Mouse (Mus musculus): ENCODE measurements at regions not wholly inside any gene's neighbourhood (a gene's known extent, or its start where the extent isn't known, plus 50 kb on each side); places are given as distances from the start of the nearest gene placed in this dataset.

DNA sequence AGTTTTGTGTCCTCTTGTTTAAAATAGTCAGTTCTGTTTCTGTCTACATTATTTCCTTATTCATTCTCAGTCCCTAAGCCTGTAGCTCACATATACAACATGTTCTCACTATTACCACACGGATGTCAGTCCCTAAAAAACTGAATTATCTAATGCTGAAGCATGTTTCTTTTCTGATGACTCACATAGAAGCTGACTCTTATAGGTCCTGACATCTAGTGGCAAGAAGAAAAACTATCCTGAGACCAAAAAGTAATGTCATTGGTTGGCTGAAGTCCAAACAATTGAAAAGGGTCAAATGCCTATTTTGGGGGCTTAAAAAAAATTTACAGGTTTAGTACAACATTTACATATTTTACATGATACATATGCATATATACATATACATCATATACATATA lies 551.3 kb upstream of the Tenm3 start:
- DNase-seq, result no peak

DNA sequence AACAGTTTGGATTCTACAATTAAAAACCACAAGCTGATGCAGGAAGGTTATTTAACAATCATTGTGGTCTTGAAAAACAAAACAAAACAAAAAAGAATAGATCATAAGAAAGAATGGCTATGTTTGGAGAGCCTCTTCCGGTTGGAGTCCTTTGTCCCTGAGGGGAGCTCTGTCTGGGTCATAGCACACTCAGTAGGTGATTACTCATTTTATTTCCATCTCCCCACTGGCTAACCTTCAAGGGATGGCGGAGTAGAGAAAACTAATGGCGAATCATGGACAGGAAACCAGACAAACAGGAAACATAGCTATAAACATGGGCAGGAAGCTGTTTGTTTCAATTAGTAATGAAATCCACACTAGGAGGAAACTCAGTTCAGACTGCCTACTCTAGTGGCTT lies 545.8 kb upstream of the Tenm3 start:
- no peak for DNase-seq

DNA sequence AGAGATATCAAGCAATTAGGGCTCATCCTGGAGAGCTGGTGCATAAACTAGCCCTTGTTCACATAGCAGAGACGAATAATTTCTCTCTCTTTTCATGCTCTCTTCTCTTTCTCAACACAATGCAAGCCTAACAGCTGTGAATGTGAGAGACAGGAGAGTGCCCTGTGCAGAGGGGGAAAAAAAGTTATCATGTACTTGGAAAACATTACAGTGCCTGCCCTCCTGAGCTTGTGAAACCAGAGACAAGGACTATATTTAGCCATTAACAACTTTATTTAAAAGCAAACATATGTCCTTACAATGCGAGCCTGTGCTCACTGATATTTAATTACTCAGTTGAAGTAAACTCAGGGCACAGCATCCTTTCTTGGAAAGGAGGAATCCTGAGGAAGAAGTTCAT lies 543.8 kb upstream of the Tenm3 start:
- no peak for DNase-seq

- DNase-seq, result no peak
Observed at GRCm38 (mm10) chr8:49372686-49373085, 528.9 kb upstream of the Tenm3 start.

GRCm38 (mm10) chr8:49362682-49363081 lies 518.9 kb upstream of the Tenm3 start:
- no peak for DNase-seq

DNA sequence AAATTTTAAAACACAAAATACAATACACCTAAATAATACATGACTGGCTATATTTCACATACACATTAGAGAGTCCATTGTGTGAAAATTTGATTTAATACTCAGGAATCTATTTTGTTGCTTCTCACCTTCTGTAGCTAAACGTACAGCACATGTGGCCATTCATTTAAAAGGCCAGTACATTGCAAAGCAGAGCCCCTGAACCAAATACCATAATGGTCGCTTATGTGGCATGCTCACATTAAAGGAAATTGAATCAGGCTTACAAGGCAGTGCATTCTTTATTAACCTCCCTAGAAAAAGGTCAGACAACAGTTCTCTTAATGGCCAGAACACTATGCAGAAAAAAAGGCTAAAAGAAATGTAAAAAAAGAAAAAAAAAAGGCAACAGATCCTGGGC lies 517.7 kb upstream of the Tenm3 start:
- DNase-seq, result no peak

GRCm38 (mm10) chr8:49360121-49360520 lies 516.4 kb upstream of the Tenm3 start:
- DNase-seq, result no peak

DNA sequence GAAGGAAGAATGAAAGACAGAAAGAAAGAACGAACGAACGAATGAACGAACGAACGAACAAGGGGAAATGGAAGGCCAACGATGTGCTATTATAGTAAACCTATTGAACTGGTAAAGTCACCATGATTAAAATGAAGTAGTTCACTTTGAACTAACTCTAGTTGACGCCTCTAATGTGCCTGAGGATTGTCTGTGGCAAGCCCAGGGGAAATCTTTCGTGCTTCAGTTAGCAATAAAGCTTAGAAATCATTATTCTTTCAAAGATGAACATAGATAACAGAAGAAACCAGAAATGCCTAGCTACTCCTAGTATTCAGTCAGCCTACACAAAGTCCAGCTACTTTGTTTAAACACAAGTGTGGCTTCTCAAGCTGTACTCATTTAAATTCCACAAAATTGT lies 515.9 kb upstream of the Tenm3 start:
- no peak for DNase-seq

- no peak for DNase-seq
Observed at GRCm38 (mm10) chr8:49348602-49349001, 504.9 kb upstream of the Tenm3 start.

DNA sequence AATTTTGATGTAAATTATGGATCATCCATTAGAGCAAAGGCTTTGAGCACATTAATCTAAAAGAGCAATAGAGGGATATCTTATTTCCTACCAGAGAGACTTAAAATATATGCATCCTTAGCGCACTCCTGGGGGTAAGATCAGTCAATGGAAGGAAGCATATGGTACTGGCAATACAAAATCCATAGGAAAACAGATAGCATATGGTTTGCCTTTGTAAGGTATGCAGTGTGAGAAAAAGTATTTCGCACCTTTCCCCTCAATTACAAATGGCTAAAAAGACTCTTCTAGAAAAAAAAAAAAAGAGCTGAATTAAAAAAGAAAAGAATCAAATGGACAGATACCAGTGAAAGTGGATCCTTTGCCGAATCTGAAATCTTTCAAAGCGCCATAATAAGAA lies 495.0 kb upstream of the Tenm3 start:
- no peak for DNase-seq

GRCm38 (mm10) chr8:49326980-49327379 lies 483.2 kb upstream of the Tenm3 start:
- no peak for DNase-seq

DNA sequence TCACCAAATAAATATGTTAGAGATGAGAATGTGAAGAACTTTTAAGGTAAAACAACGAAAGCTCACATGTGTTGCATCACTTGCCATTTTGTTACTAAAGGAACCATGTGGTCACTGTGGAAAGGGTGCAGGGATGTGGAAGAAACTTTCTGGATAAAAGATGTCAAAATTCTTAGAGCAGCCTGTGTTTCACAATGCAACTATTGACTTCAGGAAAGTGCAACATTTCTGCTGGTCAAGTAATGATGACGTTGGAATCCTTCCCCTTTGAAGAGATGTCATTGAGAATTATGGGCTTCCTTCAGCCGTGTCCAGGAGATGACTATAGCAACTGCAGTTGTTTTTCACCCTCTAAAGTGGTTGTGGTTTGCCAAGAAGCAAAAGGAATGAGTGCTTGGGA lies 477.7 kb upstream of the Tenm3 start:
- no peak for DNase-seq

GRCm38 (mm10) chr8:49313483-49314278 lies 469.9 kb upstream of the Tenm3 start:
- DNase-seq, result no peak

- DNase-seq, result peak; percentile 1
Observed at GRCm38 (mm10) chr8:49312816-49313215, 469.1 kb upstream of the Tenm3 start.

- DNase-seq, result no peak
Observed at GRCm38 (mm10) chr8:49282401-49282800, 438.6 kb upstream of the Tenm3 start.

DNA sequence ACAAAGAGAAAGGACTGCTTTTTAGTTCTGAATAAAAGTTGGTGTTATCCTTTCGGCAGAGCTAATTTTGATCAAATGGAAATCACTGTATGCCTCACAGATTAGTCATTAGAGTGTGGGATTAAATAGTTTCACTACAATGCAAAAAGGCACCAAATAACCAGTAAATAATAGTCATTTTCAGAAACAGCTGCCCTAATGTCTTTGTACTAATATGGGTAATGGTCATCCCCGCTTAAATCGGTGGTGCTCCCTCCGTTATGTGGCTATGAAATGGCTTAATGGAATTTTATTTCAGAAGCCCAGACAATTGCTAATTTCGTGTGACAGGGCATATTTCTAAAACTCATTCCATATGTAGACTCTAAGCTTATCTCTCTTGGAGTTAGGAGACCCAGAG lies 437.5 kb upstream of the Tenm3 start:
- DNase-seq, result no peak

- no peak for DNase-seq
Observed at GRCm38 (mm10) chr8:49274031-49274430, 430.3 kb upstream of the Tenm3 start.

DNA sequence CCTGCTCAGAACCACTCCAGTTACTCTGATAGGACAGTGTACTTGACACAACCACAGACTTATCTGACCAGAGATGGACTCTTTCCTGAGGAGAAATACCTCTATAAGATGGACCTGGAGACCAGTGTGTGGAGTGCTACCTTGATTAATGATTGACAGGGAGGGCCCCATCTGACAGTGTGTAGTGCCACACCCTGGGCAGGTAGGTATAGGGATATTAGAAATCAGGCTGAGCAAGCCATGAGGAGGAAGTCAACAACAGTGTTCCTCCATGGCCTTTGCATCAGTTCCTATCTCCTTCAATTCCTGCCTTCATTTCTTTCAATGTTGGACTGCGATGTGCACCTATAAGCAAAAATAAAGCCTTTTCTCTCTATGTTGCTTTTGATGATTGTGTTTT lies 429.4 kb upstream of the Tenm3 start:
- no peak for DNase-seq

DNA sequence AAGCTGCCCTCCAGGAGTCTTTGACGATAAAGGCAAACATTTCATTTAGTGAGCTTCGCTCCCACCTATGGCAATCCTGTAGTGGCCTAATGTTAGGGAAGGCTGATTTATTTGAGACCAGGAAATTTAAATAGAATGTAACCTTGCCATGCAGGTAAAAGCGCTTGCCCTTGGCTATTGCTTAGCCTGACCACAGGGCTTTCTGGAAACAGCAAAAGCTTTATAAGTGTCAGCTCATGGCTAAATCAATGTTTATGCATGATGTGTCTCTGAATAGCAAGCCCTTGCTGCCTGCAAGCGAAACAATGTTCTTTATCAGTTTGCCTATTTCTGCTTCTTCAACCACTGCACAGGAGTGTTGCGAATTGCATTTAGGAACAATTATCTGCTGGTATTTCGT lies 419.7 kb upstream of the Tenm3 start:
- no peak for DNase-seq

GRCm38 (mm10) chr8:49262797-49263196 lies 419.0 kb upstream of the Tenm3 start:
- no peak for DNase-seq

DNA sequence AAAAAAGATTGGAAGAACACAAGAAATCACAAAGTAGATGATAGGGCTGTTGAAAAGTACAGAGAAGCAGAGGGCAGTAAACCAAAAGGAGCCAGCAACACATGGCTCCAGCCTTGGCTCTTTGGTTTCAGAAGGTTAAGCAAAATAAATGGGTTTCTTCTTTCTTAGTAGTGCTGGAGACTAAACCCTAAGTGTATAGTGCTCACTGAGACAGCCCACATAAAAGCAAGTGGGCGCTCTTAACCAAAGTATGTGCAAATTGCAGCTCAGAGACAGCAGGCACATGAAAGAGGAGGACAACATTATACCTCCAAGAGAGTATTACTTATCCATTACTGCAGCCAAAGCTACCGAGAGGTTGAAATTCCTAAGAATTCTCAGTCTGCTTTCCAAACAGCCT lies 412.2 kb upstream of the Tenm3 start:
- DNase-seq, result no peak

DNA sequence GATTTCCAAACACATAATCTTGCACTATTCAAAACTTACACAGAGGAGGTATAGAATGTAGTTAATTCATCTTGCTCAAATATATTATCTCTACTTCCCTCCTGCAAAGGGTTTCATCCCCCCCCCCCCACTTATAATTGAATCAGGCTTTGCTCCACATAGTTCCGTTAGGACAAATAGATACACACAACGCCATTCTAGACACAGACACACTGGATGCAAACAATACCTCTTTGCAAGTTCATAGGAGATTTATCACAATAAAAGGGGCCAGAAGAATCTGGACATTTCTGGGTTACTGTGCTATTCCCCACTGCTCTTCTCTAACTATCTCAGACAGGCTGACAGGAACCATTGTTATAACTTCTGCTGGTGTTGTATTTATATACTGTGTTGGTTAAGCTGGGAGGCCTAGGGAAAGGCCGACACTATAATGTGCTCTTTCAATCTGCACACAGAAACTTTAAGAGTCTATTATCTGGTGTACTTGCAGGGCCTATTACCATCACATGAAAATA lies 410.6 kb upstream of the Tenm3 start:
- DNase-seq, result no peak

GRCm38 (mm10) chr8:49243002-49243401 lies 399.3 kb upstream of the Tenm3 start:
- DNase-seq, result no peak

- DNase-seq, result no peak
Observed at GRCm38 (mm10) chr8:49236822-49237071, 393.0 kb upstream of the Tenm3 start.
